Mouse (Mus musculus) bone marrow, adult 2 months (tissue): ENCODE results near the gene Ankfn1.

Source experiments
- CTCF ChIP-seq: fragments of 200-500 bp; IDR thresholded peaks from 2 replicates; pipeline ENCODE4 v1.5.1; 2011; ENCODE audit warnings: low read length, control low read depth; ENCODE audit not compliant: control insufficient read depth, insufficient read depth
- POLR2A ChIP-seq: fragments of 200-500 bp; IDR thresholded peaks from 2 replicates; pipeline ENCODE4 v1.6.1; 2011; ENCODE audit warnings: low read depth, mild to moderate bottlenecking, control low read depth, low read length, borderline replicate concordance; ENCODE audit not compliant: control insufficient read depth

- TF ChIP-seq POLR2A, result no peak
- no peak for TF ChIP-seq CTCF
These were observed 336.9 kb downstream of the Ankfn1 start for GRCm38 (mm10) chr11:89440566-89440965.
